Mouse (Mus musculus) brain, embryonic 18.5 days (tissue): ENCODE measurements around the gene Dnaaf1.

Source experiments
- DNase-seq: peaks from one replicate; pipeline ENCODE4 v3.0.0-alpha.2; 2012; ENCODE audit warnings: low read depth, low spot score

The Dnaaf1 gene

DNA sequence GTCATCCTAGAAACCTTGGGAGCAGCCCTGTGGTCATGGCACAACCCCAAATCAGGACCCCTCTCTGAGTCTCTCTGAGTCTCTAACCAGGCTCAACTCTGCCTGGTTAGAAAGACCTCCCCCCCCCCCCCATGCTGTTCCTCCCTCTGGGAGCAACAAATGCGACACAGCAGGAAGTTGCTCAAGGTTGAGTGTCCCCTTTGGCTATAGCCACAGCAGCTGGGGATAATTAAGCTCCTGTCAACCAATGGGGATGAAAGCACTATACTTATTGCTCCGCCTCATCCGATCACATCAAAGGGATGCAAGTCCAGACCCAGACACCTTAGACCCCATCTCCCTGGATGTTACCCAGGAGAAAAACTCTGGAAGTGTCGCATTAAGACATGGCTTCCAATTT, 47.5 kb downstream of the Dnaaf1 start:
- no peak for DNase-seq

DNA sequence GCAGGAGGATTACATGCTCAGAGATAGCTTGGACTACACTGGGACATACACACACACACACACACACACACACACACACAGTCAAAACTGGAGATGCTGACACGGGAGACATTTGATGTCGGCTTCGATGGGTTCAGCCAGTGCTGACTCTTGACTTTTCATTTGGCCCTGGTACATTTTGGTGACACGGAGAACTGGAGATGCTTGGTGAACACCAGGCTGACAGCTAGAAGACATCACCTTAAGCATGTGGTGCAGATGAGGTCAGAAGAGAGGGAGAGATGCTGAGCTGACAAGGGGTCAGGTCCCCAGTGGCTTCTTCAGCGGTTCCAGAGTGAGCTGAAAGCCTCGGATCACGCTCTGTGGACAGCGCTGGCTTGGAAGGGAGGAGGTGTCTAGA, 48.0 kb downstream of the Dnaaf1 start:
- DNase-seq, result no peak

DNA sequence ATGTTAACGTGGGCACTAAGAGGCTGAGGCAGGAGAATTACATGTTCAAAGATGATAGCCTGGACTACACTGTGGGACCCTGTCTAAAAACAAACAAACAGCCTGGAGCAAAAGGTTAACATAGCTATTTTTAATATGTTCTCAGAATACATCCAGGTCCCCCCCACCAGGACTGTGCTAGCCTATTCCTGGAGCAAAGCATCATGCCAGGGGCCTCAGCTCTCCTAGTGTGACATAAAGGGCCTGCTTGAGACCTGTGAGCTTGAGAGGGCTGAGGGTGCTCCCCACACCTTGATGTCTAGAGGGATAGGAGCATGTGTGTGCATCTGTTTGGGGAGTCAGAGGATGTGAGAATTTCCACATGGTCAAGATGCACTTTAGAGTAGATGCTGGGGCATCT, 48.7 kb downstream of the Dnaaf1 start:
- no peak for DNase-seq

- no peak for DNase-seq
These were observed 49.9 kb downstream of the Dnaaf1 start for GRCm38 (mm10) chr8:119624916-119625315.

DNA sequence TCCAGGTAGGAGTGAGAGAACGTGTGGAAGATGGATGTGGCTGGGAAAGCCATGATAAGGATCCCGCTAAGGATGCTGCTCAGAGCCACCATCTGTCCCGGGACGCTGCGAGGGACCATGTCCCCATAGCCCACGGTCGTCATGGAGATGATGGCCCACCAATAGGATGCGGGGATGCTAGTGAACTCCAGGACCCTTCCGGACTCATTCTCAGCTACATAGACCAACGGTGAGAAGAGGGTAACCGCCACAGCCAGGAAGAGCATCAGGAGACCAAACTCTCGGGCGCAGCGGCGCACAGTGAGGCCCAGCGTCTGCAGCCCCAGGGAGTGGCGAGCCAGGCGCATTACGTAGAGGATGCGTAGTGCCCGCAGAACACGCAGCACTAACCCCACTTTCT, 50.8 kb downstream of the Dnaaf1 start:
- no peak for DNase-seq

DNA sequence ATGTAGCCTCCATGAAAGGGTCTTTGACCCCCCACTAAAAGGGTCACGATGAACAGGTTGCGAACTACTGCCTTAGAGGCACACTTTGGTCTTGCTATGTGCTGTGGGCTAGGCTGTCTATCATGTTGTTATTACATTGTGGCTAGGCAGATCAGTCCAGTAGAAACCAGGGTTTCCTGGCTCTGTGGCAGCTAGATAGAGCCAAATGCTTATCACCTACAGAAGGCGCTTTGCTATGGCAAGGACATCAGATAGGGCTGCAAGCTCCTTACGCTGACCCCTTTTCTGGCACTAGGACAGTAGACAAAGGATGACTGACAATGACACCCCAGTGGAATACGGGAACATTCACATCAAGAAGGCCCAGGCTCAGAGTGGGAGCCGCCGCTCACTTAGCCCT, 52.2 kb downstream of the Dnaaf1 start:
- no peak for DNase-seq

GRCm38 (mm10) chr8:119627613-119628359, 52.8 kb downstream of the Dnaaf1 start:
- DNase-seq, result no peak

- DNase-seq, result no peak
These were observed 55.8 kb downstream of the Dnaaf1 start for GRCm38 (mm10) chr8:119630841-119631240.

DNA sequence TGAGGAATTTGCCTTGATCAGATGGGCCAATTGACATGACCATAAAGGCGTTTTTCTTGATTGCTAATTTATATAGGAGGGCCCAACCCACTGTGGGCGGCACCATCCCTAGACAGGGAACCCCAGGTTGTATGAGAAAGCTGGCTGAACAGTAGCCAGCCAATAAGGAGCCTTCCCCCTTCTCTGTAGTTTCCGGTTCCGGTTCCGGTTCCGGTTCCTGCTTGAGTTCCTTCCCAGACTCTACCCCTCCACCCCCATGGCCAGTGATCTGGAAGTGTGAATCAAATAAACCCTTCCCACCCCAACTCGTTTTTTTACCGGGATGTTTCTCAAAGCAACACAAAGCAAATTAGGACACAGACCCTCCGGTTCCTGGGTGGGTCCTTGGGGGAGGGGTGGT, 57.2 kb downstream of the Dnaaf1 start:
- no peak for DNase-seq

GRCm38 (mm10) chr8:119632909-119633308, 57.9 kb downstream of the Dnaaf1 start:
- DNase-seq, result no peak

DNA sequence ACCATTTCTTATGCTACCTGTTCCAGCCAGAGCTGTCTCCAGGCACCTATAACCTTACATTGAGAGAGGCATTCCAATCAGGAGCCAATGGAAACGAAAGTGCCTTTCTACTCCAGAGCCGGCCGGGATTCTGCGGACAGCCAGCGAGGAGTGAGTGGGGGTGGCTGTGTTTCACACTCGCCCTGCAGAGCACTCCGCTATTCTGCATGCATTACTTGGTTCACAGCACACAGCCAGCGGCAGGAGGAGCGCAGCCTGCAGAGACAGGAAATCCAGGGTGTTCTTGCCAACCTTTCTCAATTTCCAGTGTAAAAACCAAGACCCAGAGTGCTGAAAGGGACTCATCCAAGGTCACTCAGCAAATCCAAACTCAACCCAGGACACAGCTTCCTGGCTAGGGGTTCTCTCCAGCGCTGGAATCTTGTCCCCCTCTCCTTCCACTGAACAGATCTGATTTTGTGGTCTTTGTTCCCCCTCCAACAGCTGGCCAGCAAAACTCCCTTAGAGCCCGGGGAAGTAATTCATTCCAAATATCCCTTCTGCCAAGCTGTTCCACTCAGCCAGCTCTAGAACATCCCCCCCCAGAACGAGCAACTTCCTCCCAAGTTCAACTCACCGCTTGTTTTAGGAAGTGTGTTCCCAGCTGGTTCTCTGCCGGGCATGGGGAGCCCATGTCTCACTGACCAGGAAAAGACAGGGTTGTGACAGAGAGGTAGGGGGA, 59.7 kb downstream of the Dnaaf1 start:
- DNase-seq, result no peak

DNA sequence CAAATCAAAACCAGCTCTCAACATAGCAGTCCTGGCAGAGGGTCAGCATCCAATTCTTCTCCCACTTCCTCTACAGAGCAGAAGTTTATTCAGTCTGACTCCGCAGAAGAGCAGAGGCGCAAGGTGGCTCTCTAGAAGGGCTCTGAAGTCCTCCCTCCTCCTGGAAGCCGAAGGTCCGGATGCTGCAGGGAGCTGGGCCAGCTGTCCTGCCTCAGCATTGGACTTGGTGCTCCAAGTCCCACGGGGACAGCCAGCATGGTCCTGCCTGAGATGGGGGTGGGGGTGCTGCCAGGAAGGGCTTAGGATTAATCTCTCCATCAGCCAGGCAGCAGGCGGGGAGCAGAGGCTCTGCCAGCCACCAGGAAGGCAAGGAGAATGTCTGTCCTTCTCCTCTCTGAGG, 60.3 kb downstream of the Dnaaf1 start, which contains the start of gene Kcng4:
Gene Kcng4 (minus strand): TSS at position 303 of the 400 bp plus-strand sequence.
- DNase-seq, result no peak

GRCm38 (mm10) chr8:119635958-119636357, 60.9 kb downstream of the Dnaaf1 start:
- no peak for DNase-seq

GRCm38 (mm10) chr8:119636766-119637165, 61.7 kb downstream of the Dnaaf1 start:
- no peak for DNase-seq

DNA sequence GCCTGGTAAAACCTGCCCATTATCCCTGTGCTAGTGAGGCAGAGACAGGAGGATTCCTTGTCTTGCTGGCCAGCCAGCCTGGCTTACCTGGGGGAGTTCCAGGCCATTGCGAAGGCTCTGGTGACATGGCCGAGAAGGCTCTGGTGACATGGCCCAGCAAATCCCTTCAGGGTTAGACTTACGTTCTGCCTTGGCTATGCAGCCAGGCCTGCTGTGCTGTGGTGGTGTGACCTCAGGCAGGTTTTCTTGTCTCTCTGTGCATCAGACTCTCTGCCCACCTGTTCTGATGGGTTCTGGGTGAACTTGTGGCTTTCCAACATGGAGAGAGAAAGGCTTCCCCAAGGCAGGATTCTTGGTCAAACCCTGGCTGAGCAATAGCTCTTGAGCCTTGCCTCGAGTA, 62.3 kb downstream of the Dnaaf1 start:
- no peak for DNase-seq

GRCm38 (mm10) chr8:119638261-119638660, 63.2 kb downstream of the Dnaaf1 start:
- no peak for DNase-seq

DNA sequence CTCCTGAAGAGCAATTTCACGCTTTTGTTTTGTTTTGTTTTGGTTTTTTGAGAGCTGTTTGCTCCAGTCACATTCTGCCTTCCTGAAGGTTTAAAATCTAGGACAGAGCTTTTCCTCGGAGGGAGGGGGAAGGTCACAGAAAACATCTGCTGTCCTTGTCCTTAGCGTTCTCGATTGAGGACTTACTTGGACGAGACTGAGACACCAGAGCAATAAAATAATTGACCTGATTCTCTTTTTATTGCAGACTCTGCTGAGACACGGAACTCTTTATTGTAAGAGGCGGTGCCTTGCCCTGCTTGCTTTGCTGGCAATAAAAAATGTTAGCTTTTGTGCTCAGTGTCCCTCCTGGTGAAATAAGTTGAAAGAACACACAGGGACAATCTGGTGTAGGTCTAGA, 64.8 kb downstream of the Dnaaf1 start:
- DNase-seq, result no peak

GRCm38 (mm10) chr8:119641058-119641457, 66.0 kb downstream of the Dnaaf1 start:
- no peak for DNase-seq

GRCm38 (mm10) chr8:119642960-119643359, 67.9 kb downstream of the Dnaaf1 start:
- DNase-seq, result no peak

GRCm38 (mm10) chr8:119644429-119644960, 69.5 kb downstream of the Dnaaf1 start:
- DNase-seq, result no peak

DNA sequence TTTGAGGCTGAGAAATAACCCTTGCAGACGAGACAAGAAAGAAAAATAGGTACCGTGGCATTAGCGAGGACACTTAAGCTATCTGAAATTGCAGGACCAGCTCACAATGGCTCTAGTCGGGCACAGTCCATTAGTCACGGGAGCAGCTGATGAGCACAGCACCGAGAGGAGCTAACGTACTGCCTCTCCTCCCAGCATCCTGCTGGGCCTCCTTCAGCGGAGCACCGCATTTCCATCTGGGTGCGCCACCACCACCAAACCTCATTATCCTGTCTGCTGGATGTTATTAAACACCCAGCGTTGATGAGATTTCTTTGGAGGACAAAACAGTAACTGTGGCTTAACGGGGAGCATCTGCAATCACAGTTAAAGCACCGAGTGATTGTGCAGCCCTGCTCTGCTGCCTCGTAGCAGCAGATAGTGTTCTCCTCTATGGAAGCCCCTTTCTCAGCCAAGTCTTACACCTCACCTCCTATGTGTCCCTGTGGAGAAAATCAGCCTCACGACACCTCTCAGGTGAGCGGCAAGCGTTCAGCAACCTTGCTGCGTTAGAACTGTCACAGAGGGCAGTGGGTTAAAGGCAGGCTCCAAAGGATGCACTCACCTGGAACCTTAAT, 70.1 kb downstream of the Dnaaf1 start:
- no peak for DNase-seq

DNA sequence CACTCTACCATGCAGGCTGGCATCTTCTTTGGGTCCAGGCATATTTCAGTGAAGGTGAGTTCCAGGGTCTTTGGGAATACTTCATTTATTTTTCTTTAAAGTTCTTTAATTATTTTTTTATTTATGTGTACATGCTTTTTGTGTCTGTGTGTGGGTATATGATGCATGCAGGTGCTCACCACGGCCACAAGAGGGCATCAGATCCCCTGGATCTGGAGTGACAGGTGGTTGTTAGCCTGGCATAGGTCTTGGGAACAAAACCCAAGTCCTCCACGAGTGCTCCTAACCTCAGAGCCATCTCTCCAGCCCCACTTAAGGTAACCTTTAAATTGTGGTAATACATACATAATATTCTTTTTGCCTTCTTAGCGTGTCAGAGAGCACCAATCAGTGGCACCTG, 71.2 kb downstream of the Dnaaf1 start:
- DNase-seq, result no peak
